Mouse (Mus musculus): ENCODE data around the gene Prep. TPM values are rescaled to one million over a fixed set of nuclear protein-coding genes. Genes with fewer than 3 reads are reported as not detected.

The Prep gene
- polyA plus RNA-seq, 1 experiment = 2.1 TPM

DNA sequence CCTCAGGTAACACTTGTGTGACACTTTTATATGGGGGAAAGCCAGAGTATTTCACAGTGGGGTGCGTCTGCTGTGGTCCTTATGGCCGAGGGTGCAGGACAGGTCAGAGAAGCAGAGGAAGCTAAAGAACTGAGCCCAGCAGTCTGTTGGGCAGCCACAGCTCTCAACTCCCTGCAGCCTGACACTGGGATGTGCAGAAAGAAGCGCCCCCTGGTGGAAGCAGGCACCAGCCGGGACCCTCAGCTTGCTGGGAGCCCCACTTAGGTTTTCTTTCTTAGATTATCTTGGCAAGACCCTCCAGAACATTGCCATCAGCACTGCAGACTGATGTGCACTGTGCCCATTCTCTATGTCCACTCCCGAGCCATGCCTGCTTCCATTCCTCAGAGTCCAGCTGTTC lies 19.6 kb downstream of the Prep start:
- H3K4me1 ChIP-seq (ENCODE audit: control insufficient read depth, insufficient read depth, low read length) = no peaks in the 10 kb centered on the region
- no peaks in the 10 kb centered on the region for H3K27me3 ChIP-seq (ENCODE audit: control insufficient read depth, insufficient read depth, low read length)
- TF ChIP-seq POLR2A (IDR thresholded peaks at IDR 0.05; ENCODE audit: control insufficient read depth, low read depth, low read length) (no peak), CTCF (IDR thresholded peaks at IDR 0.05; ENCODE audit: control insufficient read depth, insufficient read depth, insufficient replicate concordance, low read depth, low read length) (peak; percentile 33; the same call in 1 of the 2 replicates)
- no peak overlapping the region for H3K27ac ChIP-seq (ENCODE audit: control insufficient read depth, insufficient read depth, low read depth, low read length)
- H3K36me3 ChIP-seq (ENCODE audit: control insufficient read depth, insufficient read depth, low read length) = no peaks in the 10 kb centered on the region
- no peak overlapping the region for H3K4me3 ChIP-seq (ENCODE audit: control insufficient read depth, low read depth, low read length)

DNA sequence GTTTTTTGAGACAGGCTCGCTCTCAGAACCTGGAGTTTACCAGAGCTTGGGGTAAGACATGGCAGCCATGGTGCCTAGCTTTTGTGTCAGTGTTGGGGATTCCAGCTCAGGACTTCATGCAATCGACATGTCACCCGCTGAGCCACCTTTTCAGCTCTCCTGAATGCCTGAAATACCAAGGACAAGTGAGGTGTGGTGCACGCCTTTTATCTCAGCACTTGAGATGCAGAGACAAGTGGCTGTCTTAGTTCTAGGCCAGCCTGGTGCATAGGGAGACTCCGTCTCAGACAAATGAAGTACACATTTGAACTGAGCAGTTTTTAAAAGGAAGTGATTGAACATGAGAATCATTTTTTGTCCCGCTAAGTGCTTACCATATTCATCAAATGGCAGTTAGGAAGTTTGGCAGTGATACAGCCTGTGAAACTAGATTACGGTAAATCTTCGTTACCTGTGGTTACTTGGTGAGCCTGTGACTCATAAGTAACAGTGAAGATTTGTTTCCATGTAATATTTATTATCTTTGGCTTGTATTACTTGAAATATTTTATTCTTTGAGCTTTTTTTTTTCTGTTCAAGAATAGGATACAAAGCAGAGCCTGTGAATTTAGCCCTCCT lies 24.6 kb downstream of the Prep start:
- Histone ChIP-seq H3K27ac (ENCODE audit: control insufficient read depth, insufficient read depth, low read depth, low read length) (no peak overlapping the region), H3K4me1 (ENCODE audit: control insufficient read depth, insufficient read depth, low read length) (no peaks in the 10 kb centered on the region), H3K36me3 (ENCODE audit: control insufficient read depth, insufficient read depth, low read length) (no peaks in the 10 kb centered on the region), H3K4me3 (ENCODE audit: control insufficient read depth, low read depth, low read length) (no peak overlapping the region), H3K27me3 (ENCODE audit: control insufficient read depth, insufficient read depth, low read length) (no peaks in the 10 kb centered on the region)
- TF ChIP-seq CTCF (IDR thresholded peaks at IDR 0.05; ENCODE audit: control insufficient read depth, insufficient read depth, insufficient replicate concordance, low read depth, low read length) (no peak), POLR2A (IDR thresholded peaks at IDR 0.05; ENCODE audit: control insufficient read depth, low read depth, low read length) (no peak)

DNA sequence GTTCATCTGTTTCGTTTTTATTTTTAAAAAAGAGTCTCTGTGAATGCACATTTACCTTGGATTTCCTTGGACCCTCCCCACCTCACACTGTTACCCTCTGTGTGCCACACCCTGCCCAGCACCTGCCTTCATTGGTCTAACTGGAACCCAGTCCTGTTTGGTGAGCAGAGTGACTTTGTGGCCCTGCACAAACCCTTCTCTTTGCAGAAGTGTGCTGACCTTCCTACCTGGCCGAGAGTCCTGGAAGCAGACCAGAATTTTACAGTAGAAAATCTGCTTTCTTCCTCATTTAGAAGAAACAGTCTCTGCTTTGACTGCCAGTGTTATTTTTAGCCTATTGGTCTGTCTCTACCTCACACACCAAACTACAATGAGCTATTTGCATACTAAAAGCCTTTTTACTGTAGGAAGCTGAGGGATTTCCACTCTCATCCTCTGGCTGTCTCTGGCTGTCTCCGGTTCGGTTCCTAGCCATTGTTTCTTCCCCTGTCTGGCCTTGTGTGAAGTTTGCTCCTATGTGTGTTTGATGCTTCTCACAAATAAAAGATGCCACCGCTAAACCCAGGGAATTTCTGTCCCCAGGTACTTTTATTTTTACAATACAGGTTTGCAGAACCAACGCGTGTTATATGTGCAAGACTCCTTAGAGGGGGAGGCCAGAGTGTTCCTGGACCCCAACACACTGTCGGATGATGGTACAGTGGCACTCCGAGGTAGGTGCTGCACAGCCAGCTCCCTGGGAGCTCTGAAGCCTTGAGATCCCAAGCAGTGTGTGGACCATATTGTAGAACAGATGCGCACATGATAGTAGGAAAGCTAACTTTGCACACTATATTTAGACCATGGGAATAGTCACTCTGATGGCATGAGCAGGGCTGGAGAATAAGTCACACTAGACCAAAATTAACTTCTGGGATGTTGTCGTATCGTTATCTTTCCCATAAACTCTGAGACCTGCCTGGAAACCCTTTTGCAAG lies 25.4 kb downstream of the Prep start:
- no peaks in the 10 kb centered on the region for H3K27me3 ChIP-seq (ENCODE audit: control insufficient read depth, insufficient read depth, low read length)
- TF ChIP-seq CTCF (IDR thresholded peaks at IDR 0.05; ENCODE audit: control insufficient read depth, insufficient read depth, insufficient replicate concordance, low read depth, low read length) = no peak
- no peak for TF ChIP-seq POLR2A (IDR thresholded peaks at IDR 0.05; ENCODE audit: control insufficient read depth, low read depth, low read length)
- H3K36me3 ChIP-seq (ENCODE audit: control insufficient read depth, insufficient read depth, low read length) = no peaks in the 10 kb centered on the region
- no peaks in the 10 kb centered on the region for H3K4me1 ChIP-seq (ENCODE audit: control insufficient read depth, insufficient read depth, low read length)
- H3K4me3 ChIP-seq (ENCODE audit: control insufficient read depth, low read depth, low read length) = no peak overlapping the region
- H3K27ac ChIP-seq (ENCODE audit: control insufficient read depth, insufficient read depth, low read depth, low read length) = no peak overlapping the region

DNA sequence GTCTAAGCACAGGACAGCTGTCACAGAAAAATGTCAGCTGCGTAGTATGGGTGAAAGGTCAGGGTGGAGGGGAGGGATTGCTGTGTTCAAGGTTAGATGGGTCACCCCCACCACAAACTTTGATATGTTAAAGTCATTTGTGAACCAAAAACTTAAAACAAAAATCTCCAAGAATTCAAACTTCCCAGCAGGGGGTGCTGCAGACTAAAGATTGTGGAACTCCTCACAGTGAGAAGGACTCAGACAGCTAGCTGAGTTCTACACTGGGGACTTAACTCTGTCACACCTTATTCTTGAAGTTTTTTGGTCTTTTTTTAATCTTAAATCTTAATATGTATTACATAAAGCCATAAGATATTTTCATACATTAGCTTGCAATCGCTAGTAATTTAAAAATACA lies 31.7 kb downstream of the Prep start:
- Histone ChIP-seq H3K27me3 (ENCODE audit: control insufficient read depth, insufficient read depth, low read length) (no peaks in the 10 kb centered on the region), H3K36me3 (ENCODE audit: control insufficient read depth, insufficient read depth, low read length) (no peaks in the 10 kb centered on the region), H3K4me3 (ENCODE audit: control insufficient read depth, low read depth, low read length) (no peak overlapping the region), H3K4me1 (ENCODE audit: control insufficient read depth, insufficient read depth, low read length) (no peaks in the 10 kb centered on the region), H3K27ac (ENCODE audit: control insufficient read depth, insufficient read depth, low read depth, low read length) (no peak overlapping the region)
- TF ChIP-seq POLR2A (IDR thresholded peaks at IDR 0.05; ENCODE audit: control insufficient read depth, low read depth, low read length) (no peak), CTCF (IDR thresholded peaks at IDR 0.05; ENCODE audit: control insufficient read depth, insufficient read depth, insufficient replicate concordance, low read depth, low read length) (no peak)

DNA sequence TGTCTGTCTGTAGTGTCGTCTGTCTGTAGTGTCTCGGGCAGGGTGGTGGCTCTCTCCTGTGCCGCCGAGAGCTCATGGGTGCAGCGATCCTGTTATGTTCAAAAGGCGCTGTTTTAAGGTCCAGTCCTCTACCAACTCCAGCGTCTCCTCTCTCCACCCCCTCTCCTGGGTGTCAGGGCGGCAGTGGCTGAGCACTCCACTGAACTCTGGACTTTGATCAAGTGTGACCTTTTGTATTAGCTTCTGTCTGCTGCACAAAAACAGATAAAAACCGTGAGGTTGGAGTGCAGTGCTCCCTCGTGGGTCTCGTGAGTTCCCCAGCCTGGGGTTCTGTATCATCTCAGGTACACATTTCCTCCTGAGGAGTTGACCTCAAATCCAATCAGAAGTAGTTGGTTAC lies 33.5 kb downstream of the Prep start:
- H3K36me3 ChIP-seq (ENCODE audit: control insufficient read depth, insufficient read depth, low read length) = no peaks in the 10 kb centered on the region
- no peak overlapping the region for H3K4me3 ChIP-seq (ENCODE audit: control insufficient read depth, low read depth, low read length)
- H3K27ac ChIP-seq (ENCODE audit: control insufficient read depth, insufficient read depth, low read depth, low read length) = no peak overlapping the region
- no peaks in the 10 kb centered on the region for H3K4me1 ChIP-seq (ENCODE audit: control insufficient read depth, insufficient read depth, low read length)
- TF ChIP-seq POLR2A (IDR thresholded peaks at IDR 0.05; ENCODE audit: control insufficient read depth, low read depth, low read length) (no peak), CTCF (IDR thresholded peaks at IDR 0.05; ENCODE audit: control insufficient read depth, insufficient read depth, insufficient replicate concordance, low read depth, low read length) (no peak)
- H3K27me3 ChIP-seq (ENCODE audit: control insufficient read depth, insufficient read depth, low read length) = no peaks in the 10 kb centered on the region

DNA sequence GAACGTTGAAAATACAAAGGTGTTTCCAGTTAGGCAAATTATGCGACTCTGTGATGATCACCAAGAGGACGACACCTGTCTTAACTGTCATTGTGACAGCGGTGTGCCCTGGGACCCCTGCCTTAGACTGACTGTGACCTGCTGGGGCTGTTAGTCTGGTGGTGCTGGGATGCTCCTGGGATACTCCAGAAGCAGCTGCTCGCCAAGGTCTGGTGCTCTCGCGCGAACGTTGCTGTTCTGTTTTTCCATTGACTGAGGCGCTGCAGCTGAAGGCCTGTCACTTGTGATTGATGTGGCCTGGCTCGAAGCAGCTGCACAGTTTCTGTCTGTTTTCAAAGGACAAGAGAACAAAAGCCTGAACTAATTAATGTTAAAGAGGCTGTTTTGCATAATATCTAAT lies 36.2 kb downstream of the Prep start:
- H3K27me3 ChIP-seq (ENCODE audit: control insufficient read depth, insufficient read depth, low read length) = no peaks in the 10 kb centered on the region
- no peak overlapping the region for H3K4me3 ChIP-seq (ENCODE audit: control insufficient read depth, low read depth, low read length)
- TF ChIP-seq POLR2A (IDR thresholded peaks at IDR 0.05; ENCODE audit: control insufficient read depth, low read depth, low read length) = no peak
- TF ChIP-seq CTCF (IDR thresholded peaks at IDR 0.05; ENCODE audit: control insufficient read depth, insufficient read depth, insufficient replicate concordance, low read depth, low read length) = no peak
- H3K36me3 ChIP-seq (ENCODE audit: control insufficient read depth, insufficient read depth, low read length) = no peaks in the 10 kb centered on the region
- H3K4me1 ChIP-seq (ENCODE audit: control insufficient read depth, insufficient read depth, low read length) = no peaks in the 10 kb centered on the region
- no peak overlapping the region for H3K27ac ChIP-seq (ENCODE audit: control insufficient read depth, insufficient read depth, low read depth, low read length)

DNA sequence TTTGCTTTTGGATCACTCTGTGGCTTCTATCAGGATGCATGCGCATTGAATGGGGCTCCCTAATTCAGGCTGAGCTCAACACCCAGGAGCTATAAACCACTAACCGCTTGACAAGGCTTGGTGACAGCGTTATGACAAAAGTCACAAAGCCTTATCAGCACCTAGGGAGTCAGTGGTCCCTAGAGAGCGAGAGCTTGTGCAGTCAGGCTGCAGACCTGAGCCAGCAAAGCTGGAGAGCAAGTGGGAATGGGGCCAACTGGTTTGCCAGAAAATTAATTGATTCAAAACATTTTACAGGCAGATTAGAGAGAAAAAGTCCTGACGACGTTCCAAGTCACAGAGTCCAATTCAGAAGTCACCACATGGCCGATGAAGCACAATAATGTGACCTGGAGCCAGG lies 37.1 kb downstream of the Prep start:
- no peak for TF ChIP-seq CTCF (IDR thresholded peaks at IDR 0.05; ENCODE audit: control insufficient read depth, insufficient read depth, insufficient replicate concordance, low read depth, low read length)
- TF ChIP-seq POLR2A (IDR thresholded peaks at IDR 0.05; ENCODE audit: control insufficient read depth, low read depth, low read length) = no peak
- H3K4me1 ChIP-seq (ENCODE audit: control insufficient read depth, insufficient read depth, low read length) = no peaks in the 10 kb centered on the region
- no peaks in the 10 kb centered on the region for H3K27me3 ChIP-seq (ENCODE audit: control insufficient read depth, insufficient read depth, low read length)
- H3K27ac ChIP-seq (ENCODE audit: control insufficient read depth, insufficient read depth, low read depth, low read length) = no peak overlapping the region
- H3K4me3 ChIP-seq (ENCODE audit: control insufficient read depth, low read depth, low read length) = no peak overlapping the region
- H3K36me3 ChIP-seq (ENCODE audit: control insufficient read depth, insufficient read depth, low read length) = no peaks in the 10 kb centered on the region

Measured in testis, adult 2 months (tissue).